Mouse (Mus musculus): ENCODE results near the gene Abtb2. TPM values are rescaled to one million over a fixed set of nuclear protein-coding genes. Genes with fewer than 3 reads are reported as not detected.
"Not testable (repeated sequence)": the region's sequence is repeated elsewhere in the genome, so short reads cannot be mapped to it uniquely, and the experiment has no call there.

The Abtb2 gene
- total RNA-seq (2014; rRNA removed; ENCODE audit: low replicate concordance) (45.9 and 53.4 TPM in 2 replicates), polyA plus RNA-seq (2015; fragmentation: Nextera tagmentation; extraction: Ambion mirVana) (12.3 and 12.6 TPM in 2 replicates)

DNA sequence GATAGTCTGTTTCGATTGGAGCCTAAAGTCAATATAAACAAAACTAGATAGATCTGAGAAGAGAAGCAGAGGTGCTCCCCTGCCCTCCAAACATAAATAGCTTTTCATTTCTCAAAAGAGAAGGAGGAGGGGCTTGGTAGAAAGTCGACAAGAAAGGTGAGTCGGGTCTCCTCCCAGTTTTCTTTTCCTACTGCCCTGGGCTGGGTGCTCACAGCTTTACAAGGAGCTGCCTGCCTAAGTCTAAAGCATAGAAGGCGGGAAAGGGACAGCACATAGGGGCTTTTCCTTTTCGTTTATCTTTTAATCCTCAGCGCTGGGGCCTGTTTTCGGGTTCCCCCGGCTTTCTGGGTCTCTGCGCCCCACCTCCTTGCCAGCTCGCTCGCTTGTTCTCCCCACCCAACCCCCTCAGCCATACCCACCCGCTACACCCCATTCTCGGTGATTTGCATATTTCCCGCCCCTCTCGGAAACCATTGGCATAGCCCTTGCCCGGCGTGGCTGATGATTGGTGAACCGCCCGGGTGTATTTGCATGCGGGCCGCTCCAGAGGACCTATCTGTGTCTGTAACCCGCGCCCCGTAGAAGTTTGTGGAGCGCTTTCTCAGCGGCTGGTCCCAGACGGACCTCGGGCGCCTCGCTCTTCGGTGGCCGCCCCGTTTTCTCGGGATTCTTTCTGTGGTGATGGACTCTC is at the start of gene Abtb2:
Gene Abtb2, plus strand, starts transcription at position 579 of the 691 bp plus-strand sequence.
- Histone ChIP-seq H3K4me2 (ENCODE audit: low read depth, low read length) (peak within 1 kb of the TSS; percentile 77), H3K27me3 (ENCODE audit: control insufficient read depth, insufficient read depth, low read length) (no peaks in the 10 kb centered on the region; the same call in 1 of the 2 replicates), H3K4me3 (ENCODE audit: low read depth, low read length) (peak within 1 kb of the TSS; percentile 58), H3K4me1 (ENCODE audit: control insufficient read depth, insufficient read depth) (peaks cover 33% of the 10 kb centered on the region), H3K27ac (ENCODE audit: low read depth) (peak within 1 kb of the TSS; percentile 86), H3K9ac (replicated peaks; ENCODE audit: low read depth, low read length) (peak within 1 kb of the TSS; percentile 57), H3K9me3 (replicated peaks; ENCODE audit: control insufficient read depth, low read length) (no peaks in the 10 kb centered on the region), H3K36me3 (replicated peaks; ENCODE audit: control insufficient read depth, insufficient read depth, low read length) (no peaks in the 10 kb centered on the region)
- ATAC-seq (ENCODE audit: insufficient read depth, low read depth) = peak; percentile 94
- peak; percentile 93 for DNase-seq (ENCODE audit: low spot score)
- TF ChIP-seq CTCF (IDR thresholded peaks at IDR 0.05; ENCODE audit: low read depth) = no peak
- no peak for TF ChIP-seq EP300 (IDR thresholded peaks at IDR 0.05; ENCODE audit: low read depth)
- under 1% methylated on average over 34 of the region's 34 CpGs for WGBS

DNA sequence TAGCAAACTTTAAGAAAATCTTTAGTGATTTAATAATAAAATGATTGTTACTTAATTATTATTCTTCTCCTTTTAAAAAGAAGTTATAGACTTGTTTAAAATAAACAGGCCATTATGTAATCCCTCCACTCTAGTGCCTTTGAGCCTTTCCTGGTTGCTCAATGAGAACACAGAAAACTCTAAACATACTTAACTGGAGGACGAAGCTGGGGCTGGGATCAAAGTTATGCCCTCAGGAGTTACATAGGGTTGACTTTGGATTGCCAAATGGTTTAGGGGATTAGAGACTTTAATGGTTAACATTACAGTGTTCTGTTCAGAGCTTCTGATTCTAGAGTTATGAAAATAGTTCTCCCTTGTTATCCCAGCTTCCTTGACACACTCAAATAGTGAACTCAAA is 49.6 kb upstream of the Abtb2 start:
- Histone ChIP-seq H3K27me3 (ENCODE audit: control insufficient read depth, insufficient read depth, low read length) (no peaks in the 10 kb centered on the region), H3K4me3 (ENCODE audit: low read depth, low read length) (no peak overlapping the region), H3K27ac (ENCODE audit: low read depth) (no peak overlapping the region), H3K4me2 (ENCODE audit: low read depth, low read length) (no peak overlapping the region), H3K4me1 (ENCODE audit: control insufficient read depth, insufficient read depth) (no peaks in the 10 kb centered on the region), H3K9ac (replicated peaks; ENCODE audit: low read depth, low read length) (no peak overlapping the region), H3K9me3 (replicated peaks; ENCODE audit: control insufficient read depth, low read length) (no peaks in the 10 kb centered on the region), H3K36me3 (replicated peaks; ENCODE audit: control insufficient read depth, insufficient read depth, low read length) (no peaks in the 10 kb centered on the region)
- WGBS = 76% methylated on average over 1 of the region's 1 CpGs
- ATAC-seq (ENCODE audit: insufficient read depth, low read depth) = no peak
- TF ChIP-seq EP300 (IDR thresholded peaks at IDR 0.05; ENCODE audit: low read depth) = no peak
- no peak for TF ChIP-seq CTCF (IDR thresholded peaks at IDR 0.05; ENCODE audit: low read depth)
- DNase-seq (ENCODE audit: low spot score) = no peak

DNA sequence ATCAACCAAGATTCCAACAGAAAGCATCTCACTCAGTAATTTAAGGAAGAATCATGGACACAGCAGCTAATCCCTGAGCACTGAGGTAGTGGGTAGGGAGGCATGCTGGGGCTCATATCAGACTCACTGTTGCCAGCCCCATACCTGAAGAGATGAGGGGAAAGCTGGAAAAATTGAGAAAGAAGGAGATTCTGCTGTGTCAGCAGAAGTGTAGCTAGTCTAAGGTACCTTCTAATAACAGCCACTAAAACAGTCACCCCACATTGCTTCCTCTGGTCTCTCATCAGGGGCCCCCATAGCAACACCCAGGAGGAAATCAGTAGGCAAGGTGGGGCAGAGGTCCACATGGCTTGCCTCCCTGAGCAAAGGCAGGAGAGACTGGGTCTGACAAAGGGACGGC is 40.5 kb upstream of the Abtb2 start:
- Histone ChIP-seq H3K36me3 (replicated peaks; ENCODE audit: control insufficient read depth, insufficient read depth, low read length) (no peaks in the 10 kb centered on the region), H3K27ac (ENCODE audit: low read depth) (no peak overlapping the region), H3K9me3 (replicated peaks; ENCODE audit: control insufficient read depth, low read length) (no peaks in the 10 kb centered on the region), H3K27me3 (ENCODE audit: control insufficient read depth, insufficient read depth, low read length) (no peaks in the 10 kb centered on the region), H3K4me3 (ENCODE audit: low read depth, low read length) (no peak overlapping the region), H3K4me1 (ENCODE audit: control insufficient read depth, insufficient read depth) (no peaks in the 10 kb centered on the region), H3K4me2 (ENCODE audit: low read depth, low read length) (no peak overlapping the region), H3K9ac (replicated peaks; ENCODE audit: low read depth, low read length) (no peak overlapping the region)
- TF ChIP-seq EP300 (IDR thresholded peaks at IDR 0.05; ENCODE audit: low read depth) (no peak), CTCF (IDR thresholded peaks at IDR 0.05; ENCODE audit: low read depth) (no peak)
- no peak for DNase-seq (ENCODE audit: low spot score)
- 76% methylated on average over 1 of the region's 1 CpGs for WGBS
- ATAC-seq (ENCODE audit: insufficient read depth, low read depth) = no peak

DNA sequence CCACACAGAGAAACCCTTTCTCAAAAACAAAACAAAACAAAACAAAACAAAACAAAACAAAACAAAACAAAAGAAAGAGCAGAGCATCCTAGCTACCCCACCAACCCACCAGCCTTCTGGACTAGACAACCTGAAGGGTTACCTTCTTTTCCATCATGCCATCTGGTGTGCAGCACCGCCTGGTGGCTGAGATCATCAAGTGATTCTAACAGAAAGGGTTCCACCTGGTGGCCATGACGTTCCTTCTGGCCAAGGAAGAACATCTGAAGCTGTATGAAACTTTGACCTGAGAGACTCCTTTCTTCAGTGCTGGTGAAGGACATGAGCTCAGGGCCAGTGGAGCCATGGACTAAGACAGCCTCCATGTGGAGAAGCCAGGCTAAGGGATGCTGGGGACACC is 19.0 kb upstream of the Abtb2 start:
- H3K4me1 ChIP-seq (ENCODE audit: control insufficient read depth, insufficient read depth) = no peaks in the 10 kb centered on the region
- H3K27me3 ChIP-seq (ENCODE audit: control insufficient read depth, insufficient read depth, low read length) = no peaks in the 10 kb centered on the region
- no peak overlapping the region for H3K4me3 ChIP-seq (ENCODE audit: low read depth, low read length)
- ATAC-seq (ENCODE audit: insufficient read depth, low read depth) (no peak), DNase-seq (ENCODE audit: low spot score) (peak; percentile 73)
- H3K9me3 ChIP-seq (replicated peaks; ENCODE audit: control insufficient read depth, low read length) = no peaks in the 10 kb centered on the region
- H3K27ac ChIP-seq (ENCODE audit: low read depth) = no peak overlapping the region
- no peaks in the 10 kb centered on the region for H3K36me3 ChIP-seq (replicated peaks; ENCODE audit: control insufficient read depth, insufficient read depth, low read length)
- 7% methylated on average over 2 of the region's 2 CpGs for WGBS
- no peak overlapping the region for H3K9ac ChIP-seq (replicated peaks; ENCODE audit: low read depth, low read length)
- TF ChIP-seq CTCF (IDR thresholded peaks at IDR 0.05; ENCODE audit: low read depth) (peak; percentile 100), EP300 (IDR thresholded peaks at IDR 0.05; ENCODE audit: low read depth) (no peak)
- H3K4me2 ChIP-seq (ENCODE audit: low read depth, low read length) = no peak overlapping the region

DNA sequence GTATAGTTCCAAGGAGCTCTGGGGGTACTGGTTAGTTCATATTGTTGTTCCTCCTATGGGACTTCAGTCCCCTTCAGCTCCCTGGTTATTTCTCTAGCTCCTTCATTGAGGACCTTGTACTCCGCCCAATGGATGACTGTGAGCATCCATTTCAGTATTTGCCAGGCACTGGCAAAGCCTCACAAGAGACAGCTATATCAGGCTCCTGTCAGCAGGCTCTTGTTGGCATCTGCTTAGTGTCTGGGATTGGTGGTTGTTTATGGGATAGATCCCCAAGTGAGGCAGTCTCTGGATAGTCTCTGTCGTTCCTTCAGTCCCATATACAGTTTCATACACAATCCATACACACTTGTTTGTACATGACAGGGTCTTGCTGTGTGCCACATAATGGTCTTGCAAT is 15.8 kb upstream of the Abtb2 start:
- not testable (repeated sequence) for H3K27me3 ChIP-seq (ENCODE audit: control insufficient read depth, insufficient read depth, low read length); ATAC-seq (ENCODE audit: insufficient read depth, low read depth); H3K36me3 ChIP-seq (replicated peaks; ENCODE audit: control insufficient read depth, insufficient read depth, low read length); DNase-seq (ENCODE audit: low spot score); H3K27ac ChIP-seq (ENCODE audit: low read depth); H3K4me3 ChIP-seq (ENCODE audit: low read depth, low read length); H3K4me1 ChIP-seq (ENCODE audit: control insufficient read depth, insufficient read depth); H3K9ac ChIP-seq (replicated peaks; ENCODE audit: low read depth, low read length); H3K4me2 ChIP-seq (ENCODE audit: low read depth, low read length); H3K9me3 ChIP-seq (replicated peaks; ENCODE audit: control insufficient read depth, low read length)
- 31% methylated on average over 2 of the region's 2 CpGs for WGBS

DNA sequence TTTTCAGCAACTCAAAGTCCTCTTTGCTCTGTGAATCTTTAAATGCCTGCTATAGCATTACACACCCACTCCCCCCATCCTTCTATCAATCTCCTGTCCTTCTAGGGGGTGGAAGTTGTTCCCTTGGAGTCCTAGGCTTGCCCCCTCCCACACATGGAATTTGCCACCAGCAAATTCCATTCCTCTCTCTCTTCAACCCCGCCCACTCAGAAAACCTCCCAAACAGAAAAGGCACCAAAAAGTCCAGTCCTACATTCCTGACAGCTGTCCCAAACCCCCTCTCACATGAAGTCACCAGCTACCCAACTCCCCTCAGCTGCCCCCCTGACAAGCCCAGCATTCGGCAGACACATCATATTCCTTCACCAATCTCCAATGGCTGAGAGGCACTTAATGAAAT is 12.1 kb upstream of the Abtb2 start:
- TF ChIP-seq EP300 (IDR thresholded peaks at IDR 0.05; ENCODE audit: low read depth) = no peak
- no peak for TF ChIP-seq CTCF (IDR thresholded peaks at IDR 0.05; ENCODE audit: low read depth)
- no peak overlapping the region for H3K4me3 ChIP-seq (ENCODE audit: low read depth, low read length)
- no peak overlapping the region for H3K9ac ChIP-seq (replicated peaks; ENCODE audit: low read depth, low read length)
- no peak overlapping the region for H3K27ac ChIP-seq (ENCODE audit: low read depth)
- no peaks in the 10 kb centered on the region for H3K36me3 ChIP-seq (replicated peaks; ENCODE audit: control insufficient read depth, insufficient read depth, low read length)
- H3K27me3 ChIP-seq (ENCODE audit: control insufficient read depth, insufficient read depth, low read length) = no peaks in the 10 kb centered on the region
- ATAC-seq (ENCODE audit: insufficient read depth, low read depth) (no peak), DNase-seq (ENCODE audit: low spot score) (no peak)
- H3K9me3 ChIP-seq (replicated peaks; ENCODE audit: control insufficient read depth, low read length) = no peaks in the 10 kb centered on the region
- no peak overlapping the region for H3K4me2 ChIP-seq (ENCODE audit: low read depth, low read length)
- H3K4me1 ChIP-seq (ENCODE audit: control insufficient read depth, insufficient read depth) = no peaks in the 10 kb centered on the region
- 44% methylated on average over 2 of the region's 2 CpGs for WGBS
